Mouse (Mus musculus): ENCODE results near the gene Ugt1a6b. TPM values are rescaled to one million over a fixed set of nuclear protein-coding genes. Genes with fewer than 3 reads are reported as not detected.

Gene Ugt1a6b
- polyA plus RNA-seq (2017; shearing (Covaris generic)) = not detected

DNA sequence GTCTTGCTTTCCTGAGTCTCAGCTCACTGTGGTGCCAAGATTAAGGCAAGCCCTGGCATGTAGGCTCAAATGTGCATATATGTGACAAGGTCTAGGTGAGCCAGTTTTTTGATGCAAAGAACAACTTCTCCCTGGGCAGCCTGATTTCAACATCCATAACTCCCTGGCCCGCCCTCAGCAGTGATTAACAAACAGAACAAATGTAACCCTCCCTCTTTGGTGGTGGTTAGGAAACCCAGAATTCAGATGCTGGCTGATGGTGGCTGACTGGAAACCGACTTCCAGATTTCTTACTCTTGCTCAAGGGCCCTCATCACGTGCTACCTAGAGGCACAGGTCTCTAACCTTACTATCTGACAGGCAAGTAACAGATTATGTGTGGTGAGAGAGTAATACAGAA lies at the start of gene Ugt1a6b:
Gene Ugt1a6b (plus strand): TSS at position 234 of the 400 bp plus-strand sequence.

DNA sequence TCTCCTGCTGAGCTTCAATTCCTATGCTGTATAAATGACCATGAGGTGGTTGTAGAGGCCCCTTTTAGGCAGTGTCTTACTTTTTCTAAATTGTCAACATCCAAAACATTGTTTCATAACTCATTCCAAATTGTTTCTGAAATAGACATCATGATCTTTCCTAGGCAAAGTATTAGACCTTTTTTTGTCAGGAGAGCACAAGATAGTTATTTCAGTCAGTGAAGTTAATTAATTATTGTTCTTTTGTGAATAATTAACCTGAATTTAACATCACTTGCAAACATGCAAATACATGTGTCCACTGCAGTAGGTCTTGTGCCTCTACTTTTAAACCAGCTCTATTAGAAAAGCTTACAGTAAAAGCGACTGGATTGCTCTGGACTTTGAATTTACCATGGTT lies 48.0 kb upstream of the Ugt1a6b start, which contains the start of gene Ugt1a10:
Gene Ugt1a10 (plus strand): TSS at position 301 of the 400 bp plus-strand sequence.

DNA sequence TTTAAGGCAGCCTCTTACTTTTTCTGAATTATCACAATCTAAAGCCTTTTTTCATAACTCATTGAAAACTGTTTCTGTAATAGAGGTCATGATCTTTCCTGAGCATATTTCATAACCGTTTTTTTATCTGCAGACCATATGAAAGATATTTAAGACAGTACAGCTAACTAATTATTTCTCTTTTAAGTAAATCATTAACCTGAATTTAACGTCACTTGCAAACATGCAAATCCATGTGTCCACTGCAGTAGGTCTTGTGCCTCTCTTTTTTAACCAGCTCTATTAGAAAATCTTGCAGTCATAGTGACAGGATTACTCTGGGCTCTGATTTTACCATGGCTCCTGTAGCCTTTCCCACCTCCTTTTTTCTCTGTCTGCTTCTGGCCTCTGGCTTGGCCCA lies 32.6 kb upstream of the Ugt1a6b start, which contains the start of gene Ugt1a9:
Gene Ugt1a9 (plus strand): TSS at position 306 of the 400 bp plus-strand sequence.

DNA sequence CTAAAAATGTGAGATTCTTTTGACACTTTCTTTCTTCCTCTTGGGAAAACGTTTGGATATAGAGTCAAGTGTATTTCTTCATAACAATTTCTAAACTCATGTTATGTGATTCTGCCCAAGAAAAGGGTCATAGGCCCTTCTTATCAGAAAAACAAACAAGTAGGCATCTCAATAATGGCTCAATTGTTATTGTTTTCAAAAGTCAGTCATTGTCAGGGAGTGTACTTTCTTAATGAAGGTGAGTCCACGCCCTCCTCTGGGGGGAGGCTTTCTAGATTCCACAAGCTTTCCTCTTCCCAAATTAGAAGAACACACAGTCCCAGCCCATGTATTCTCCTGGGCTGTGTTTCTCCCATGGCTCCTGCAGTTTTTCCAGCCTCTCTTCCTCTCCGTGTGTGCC lies 15.5 kb upstream of the Ugt1a6b start, which contains the start of gene Ugt1a8:
Gene Ugt1a8 (plus strand): TSS at position 301 of the 400 bp plus-strand sequence.

DNA sequence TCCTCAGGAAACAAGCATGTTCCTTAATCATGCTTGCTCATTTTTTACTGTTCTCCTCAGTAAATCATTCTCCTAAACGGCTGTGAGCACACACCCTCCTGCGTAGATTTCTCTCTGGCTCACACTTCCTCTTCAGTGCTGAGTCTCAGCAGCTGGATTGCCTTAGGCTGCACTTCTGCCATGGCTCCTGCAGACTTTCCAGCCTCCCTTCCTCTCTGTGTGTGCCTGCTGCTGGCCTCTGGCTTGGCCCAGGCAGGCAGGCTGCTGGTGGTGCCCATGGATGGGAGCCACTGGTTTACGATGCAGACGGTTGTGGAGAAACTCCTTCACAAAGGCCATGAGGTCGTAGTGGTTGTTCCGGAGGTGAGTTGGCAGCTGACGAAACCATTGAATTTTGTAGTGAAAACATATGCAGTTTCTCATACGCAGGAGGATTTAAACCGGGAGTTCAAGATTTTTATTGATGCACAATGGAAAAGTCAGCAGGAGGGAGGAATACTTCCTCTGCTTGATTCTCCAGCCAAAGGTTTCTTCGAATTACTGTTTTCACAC lies 8.0 kb upstream of the Ugt1a6b start, which contains the start of gene Ugt1a7c:
Gene Ugt1a7c (plus strand): TSS at position 122 of the 552 bp plus-strand sequence.

DNA sequence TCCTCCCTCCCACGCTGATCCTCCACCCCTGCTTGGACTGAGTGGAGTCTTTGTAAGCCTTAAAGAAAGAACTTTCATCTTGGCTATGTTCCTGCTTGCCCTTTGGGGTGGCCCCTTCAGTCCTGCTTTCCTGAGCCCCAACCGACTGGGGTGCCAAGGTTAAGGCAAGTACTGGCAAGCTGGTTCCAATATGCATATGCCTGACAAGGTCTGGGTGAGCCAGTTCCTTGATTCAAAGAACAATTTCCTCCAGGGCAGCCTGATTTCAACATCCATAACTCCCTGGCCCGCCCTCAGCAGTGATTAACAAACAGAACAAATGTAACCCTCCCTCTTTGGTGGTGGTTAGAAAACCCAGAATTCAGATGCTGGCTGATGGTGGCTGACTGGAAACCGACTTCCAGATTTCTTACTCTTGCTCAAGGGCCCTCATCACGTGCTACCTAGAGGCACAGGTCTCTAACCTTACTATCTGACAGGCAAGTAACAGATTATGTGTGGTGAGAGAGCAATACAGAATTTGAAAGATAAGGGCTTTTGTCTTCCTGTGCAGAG lies 31.5 kb downstream of the Ugt1a6b start, which contains the start of gene Ugt1a6a:
Gene Ugt1a6a (plus strand): TSS at position 353 of the 555 bp plus-strand sequence.

DNA sequence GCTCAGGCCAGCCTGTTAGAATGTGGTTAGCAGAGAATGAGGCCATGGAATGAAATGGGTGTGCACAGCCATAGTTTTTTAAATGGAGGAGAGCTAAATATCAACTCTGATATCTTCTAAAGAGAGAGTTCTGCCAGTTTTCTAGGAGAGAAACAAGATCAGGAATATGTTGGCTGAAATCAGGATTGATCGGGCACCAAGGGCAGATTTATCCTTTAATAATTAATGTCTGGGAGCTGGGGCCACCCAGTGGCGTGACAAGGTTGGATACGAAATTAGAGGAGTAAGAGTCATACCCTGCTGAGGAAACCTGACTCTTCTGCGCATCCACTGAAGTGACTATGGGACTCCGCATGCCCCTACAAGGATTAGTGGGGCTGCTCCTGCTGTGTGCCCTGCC lies 62.7 kb downstream of the Ugt1a6b start, which contains the start of gene Ugt1a5:
Gene Ugt1a5 (plus strand): TSS at position 302 of the 400 bp plus-strand sequence.

DNA sequence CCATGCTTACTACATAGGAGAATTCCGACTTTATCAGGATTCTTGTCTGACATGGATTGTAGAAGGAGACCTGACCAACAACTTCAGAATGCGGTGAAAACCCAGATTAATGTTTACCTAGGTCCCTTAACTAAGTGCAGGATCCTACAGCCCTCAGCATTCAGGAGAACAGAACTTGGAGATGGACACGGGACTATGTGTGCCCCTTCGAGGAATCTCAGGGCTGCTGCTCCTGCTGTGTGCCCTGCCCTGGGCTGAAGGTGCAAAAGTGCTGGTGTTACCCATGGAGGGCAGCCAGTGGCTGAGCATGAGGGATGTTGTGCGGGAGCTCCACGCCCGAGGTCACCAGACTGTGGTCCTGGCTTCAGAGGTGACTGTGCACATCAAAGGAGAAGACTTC lies 97.4 kb downstream of the Ugt1a6b start, which contains the start of gene Ugt1a2:
Gene Ugt1a2 (plus strand): TSS at position 146 of the 400 bp plus-strand sequence.

DNA sequence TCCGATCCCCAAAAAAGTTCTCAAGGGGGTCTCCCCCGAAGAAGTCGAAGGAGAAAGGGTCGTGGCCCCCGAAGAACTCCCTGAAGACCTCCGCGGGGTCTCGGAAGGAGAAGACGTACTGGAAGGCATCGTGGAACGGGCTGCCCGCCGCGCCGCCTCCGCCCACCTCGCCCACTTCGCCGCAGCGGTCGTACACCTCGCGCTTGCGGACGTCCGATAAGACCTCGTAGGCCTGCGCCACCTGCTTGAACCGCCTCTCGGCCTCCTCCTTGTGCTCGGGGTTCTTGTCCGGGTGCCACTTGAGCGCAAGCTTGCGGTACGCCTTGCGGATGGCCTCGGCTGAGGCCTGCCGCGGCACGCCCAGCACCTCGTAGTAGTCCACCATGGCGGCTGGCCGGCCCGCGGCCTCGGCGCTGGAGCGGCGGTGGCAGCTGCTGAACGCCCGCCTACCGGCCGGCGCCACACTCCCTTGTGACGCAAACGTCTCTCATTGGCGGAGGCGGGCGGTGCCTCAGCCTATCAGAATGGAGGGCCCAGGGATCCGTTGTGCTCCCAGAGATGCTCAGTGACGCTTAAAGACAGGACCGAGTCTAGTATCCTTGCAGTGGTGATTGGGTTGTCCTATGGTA lies 102.4 kb downstream of the Ugt1a6b start, which contains the start of gene Dnajb3:
Gene Dnajb3 (minus strand): TSS at position 489 of the 629 bp plus-strand sequence.

DNA sequence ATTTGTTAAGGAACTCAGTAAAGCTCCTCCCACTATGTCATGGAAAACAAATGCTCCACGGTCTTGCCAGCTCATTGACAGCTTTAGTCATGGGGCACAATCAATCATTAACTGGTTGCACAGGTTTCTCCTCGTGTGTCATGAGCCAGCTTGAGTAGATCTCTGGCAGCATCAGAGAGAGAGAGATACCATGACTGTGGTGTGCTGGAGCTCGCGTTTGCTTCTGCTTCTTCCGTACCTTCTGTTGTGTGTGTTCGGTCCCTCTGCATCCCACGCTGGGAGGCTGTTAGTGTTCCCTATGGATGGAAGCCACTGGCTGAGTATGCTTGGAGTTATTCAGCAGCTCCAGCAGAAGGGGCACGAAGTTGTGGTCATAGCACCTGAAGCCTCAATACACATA lies 108.8 kb downstream of the Ugt1a6b start, which contains the start of gene Ugt1a1:
Gene Ugt1a1 (plus strand): TSS at position 148 of the 400 bp plus-strand sequence.

DNA sequence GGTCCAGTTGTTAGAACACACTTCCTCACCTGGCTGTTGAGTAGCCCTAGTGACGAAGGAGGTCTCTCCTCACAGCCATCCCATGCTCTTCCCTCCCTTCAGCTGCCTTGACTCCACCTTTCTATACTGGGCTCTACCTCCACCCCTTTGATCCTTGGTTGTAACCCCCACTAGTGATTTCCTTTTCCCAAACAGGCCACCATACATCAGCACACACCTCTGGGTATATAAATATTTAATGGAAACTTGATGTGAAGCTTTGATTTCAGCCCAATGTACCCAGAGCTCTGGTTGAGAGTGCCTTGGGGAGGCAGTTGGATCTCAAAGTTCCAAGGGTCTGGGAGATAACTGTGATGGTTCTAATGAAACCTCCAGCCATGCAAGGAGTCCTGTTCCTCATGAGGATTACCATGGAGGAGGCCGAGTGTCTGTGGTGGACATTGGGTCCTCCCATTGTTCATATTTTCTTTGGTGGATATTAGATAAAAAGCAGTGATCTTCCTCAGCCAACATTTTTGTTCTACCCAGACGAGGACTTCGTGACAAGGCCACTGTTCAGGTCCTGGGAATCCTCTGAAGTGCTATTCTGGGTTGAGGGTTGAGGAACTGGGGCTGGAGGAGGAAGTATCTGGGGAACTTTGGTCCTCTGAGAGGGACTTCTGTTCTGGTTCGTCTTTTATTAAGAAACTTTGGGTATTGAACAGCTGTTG lies 123.8 kb downstream of the Ugt1a6b start, which contains the start of gene Mroh2a:
Gene Mroh2a (plus strand): TSS at position 317 of the 710 bp plus-strand sequence.

Other genes with a start within 250 kb of the Ugt1a6b start
- gene Dgkd, start 250.0 kb upstream of the Ugt1a6b start, polyA plus RNA-seq (2017; shearing (Covaris generic)) = 108 TPM
- gene Usp40, start 94.7 kb upstream of the Ugt1a6b start, polyA plus RNA-seq (2017; shearing (Covaris generic)) = 12.6 TPM
- not detected for gene Ugt1a10, start 47.9 kb upstream of the Ugt1a6b start, polyA plus RNA-seq (2017; shearing (Covaris generic))
- gene Ugt1a9, start 32.5 kb upstream of the Ugt1a6b start, polyA plus RNA-seq (2017; shearing (Covaris generic)) = not detected
- gene Ugt1a8, start 15.4 kb upstream of the Ugt1a6b start, polyA plus RNA-seq (2017; shearing (Covaris generic)) = not detected
- not detected for gene Ugt1a7c, start 8.2 kb upstream of the Ugt1a6b start, polyA plus RNA-seq (2017; shearing (Covaris generic))
- 0.52 TPM for gene Ugt1a6a, start 31.6 kb downstream of the Ugt1a6b start, polyA plus RNA-seq (2017; shearing (Covaris generic))
- gene Ugt1a5, start 62.8 kb downstream of the Ugt1a6b start, polyA plus RNA-seq (2017; shearing (Covaris generic)) = not detected
- not detected for gene Ugt1a2, start 97.3 kb downstream of the Ugt1a6b start, polyA plus RNA-seq (2017; shearing (Covaris generic))
- gene Dnajb3, start 102.5 kb downstream of the Ugt1a6b start, polyA plus RNA-seq (2017; shearing (Covaris generic)) = not detected
- gene Ugt1a1, start 108.7 kb downstream of the Ugt1a6b start, polyA plus RNA-seq (2017; shearing (Covaris generic)) = not detected
- 0.77 TPM for gene Mroh2a, start 123.7 kb downstream of the Ugt1a6b start, polyA plus RNA-seq (2017; shearing (Covaris generic))
- 89.4 TPM for gene Hjurp, start 174.4 kb downstream of the Ugt1a6b start, polyA plus RNA-seq (2017; shearing (Covaris generic))
- gene Trpm8, start 174.4 kb downstream of the Ugt1a6b start, polyA plus RNA-seq (2017; shearing (Covaris generic)) = not detected